ENCODE assay signal across 16 mouse cellular contexts in the genomic region with DNA sequence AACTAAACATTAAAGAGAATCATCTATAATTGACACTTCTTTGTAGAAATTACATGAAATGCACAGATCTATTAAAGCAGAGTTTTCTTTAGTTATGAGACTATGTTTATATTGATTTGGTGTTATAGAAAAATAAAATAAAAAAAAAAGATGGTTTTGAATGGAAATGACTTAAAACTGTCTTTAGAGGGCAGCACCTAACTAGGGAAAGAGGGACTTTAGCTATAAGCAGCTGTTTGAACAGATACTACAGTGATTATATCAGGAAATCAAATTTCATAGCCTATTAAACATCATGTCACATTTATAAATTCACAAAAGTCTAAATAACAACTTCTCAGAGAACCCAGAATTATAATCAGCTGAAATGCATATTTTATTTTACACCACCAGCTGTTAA.
DNase-seq lines count a peak whose midpoint lies in the region; ATAC-seq lines count a peak whose summit lies in the region.
"Had no signal": no experiment of that assay in that cellular context is flagged by ENCODE, and none has a peak within 500 bp of the region (broad histone marks: within the 10 kb centered on the region; RNA-seq: fewer than 3 reads in every experiment).

No protein-coding gene starts in this region.

- H3K9me3 ChIP-seq in hindbrain, embryonic 11.5 days (ENCODE audit: control insufficient read depth, low read length) = no peaks in the 10 kb centered on the region
- no peaks in the 10 kb centered on the region for H3K9me3 ChIP-seq in hindbrain, embryonic 16.5 days (ENCODE audit: control insufficient read depth, low read length)
- H3K9me3 ChIP-seq in neural tube, embryonic 12.5 days = no peaks in the 10 kb centered on the region
- no peaks in the 10 kb centered on the region for H3K9me3 ChIP-seq in forebrain, embryonic 13.5 days (replicated peaks)
- H3K9me3 ChIP-seq: limb, embryonic 12.5 days; megakaryocyte, embryonic 14.5 days; stomach, embryonic 15.5 days had no signal

- H3K4me2 ChIP-seq in hindbrain, embryonic 11.5 days (replicated peaks; ENCODE audit: low read depth, low read length) = no peak overlapping the region
- H3K4me2 ChIP-seq in hindbrain, embryonic 16.5 days (ENCODE audit: low read length) = no peak overlapping the region
- no peak overlapping the region for H3K4me2 ChIP-seq in neural tube, embryonic 12.5 days (replicated peaks)
- no peak overlapping the region for H3K4me2 ChIP-seq in forebrain, embryonic 13.5 days
- H3K4me2 ChIP-seq: limb, embryonic 12.5 days; stomach, embryonic 15.5 days had no signal

- DNase-seq in hindbrain, embryonic 11.5 days (ENCODE audit: low spot score) = no peak
- DNase-seq in neural tube, embryonic 10.5 days (ENCODE audit: extremely low spot score, low spot score) = no peak
- peak; percentile 11 for DNase-seq in telencephalon, adult 2 months (ENCODE audit: low read depth, low spot score)
- DNase-seq in frontal cortex, postnatal 10 days (ENCODE audit: low spot score in 2 of 2) = no peak
- DNase-seq in urinary bladder, postnatal 36 days (ENCODE audit: low spot score in 2 of 2) = no peak
- DNase-seq: cerebellum, adult 9-10 months; heart, postnatal 4 days; kidney, adult 9 months; lung, adult 18-20 months had no signal

- no peaks in the 10 kb centered on the region for H3K27me3 ChIP-seq in hindbrain, embryonic 11.5 days (ENCODE audit: control insufficient read depth, insufficient read depth, low read length)
- H3K27me3 ChIP-seq in hindbrain, embryonic 16.5 days (replicated peaks; ENCODE audit: control insufficient read depth, insufficient read depth, low read length) = no peaks in the 10 kb centered on the region
- H3K27me3 ChIP-seq in neural tube, embryonic 12.5 days (replicated peaks) = no peaks in the 10 kb centered on the region
- H3K27me3 ChIP-seq in forebrain, embryonic 13.5 days = no peaks in the 10 kb centered on the region
- H3K27me3 ChIP-seq: limb, embryonic 12.5 days; megakaryocyte, embryonic 14.5 days; stomach, embryonic 15.5 days had no signal

- peak; percentile 56; the same call in 1 of the 2 replicates for ATAC-seq in hindbrain, embryonic 11.5 days (ENCODE audit: low FRiP score)
- ATAC-seq in hindbrain, embryonic 16.5 days = no peak
- peak; percentile 50; the same call in 1 of the 2 replicates for ATAC-seq in neural tube, embryonic 12.5 days (ENCODE audit: low FRiP score, low read depth)
- peak; percentile 65; the same call in 1 of the 2 replicates for ATAC-seq in forebrain, embryonic 13.5 days
- ATAC-seq: CD4-positive, CD25-positive, alpha-beta regulatory T cell, adult 4 months had no signal

- H3K27ac ChIP-seq in hindbrain, embryonic 11.5 days (ENCODE audit: low read depth, low read length) = no peak overlapping the region
- H3K27ac ChIP-seq in hindbrain, embryonic 16.5 days (ENCODE audit: low read depth, low read length) = no peak overlapping the region
- H3K27ac ChIP-seq in neural tube, embryonic 12.5 days = no peak overlapping the region
- no peak overlapping the region for H3K27ac ChIP-seq in forebrain, embryonic 13.5 days
- H3K27ac ChIP-seq: limb, embryonic 12.5 days; stomach, embryonic 15.5 days had no signal

- H3K36me3 ChIP-seq in hindbrain, embryonic 11.5 days (ENCODE audit: control insufficient read depth, insufficient read depth, low read length) = no peaks in the 10 kb centered on the region
- H3K36me3 ChIP-seq in hindbrain, embryonic 16.5 days (ENCODE audit: control insufficient read depth, insufficient read depth, low read length) = no peaks in the 10 kb centered on the region
- H3K36me3 ChIP-seq in neural tube, embryonic 12.5 days = no peaks in the 10 kb centered on the region
- no peaks in the 10 kb centered on the region for H3K36me3 ChIP-seq in forebrain, embryonic 13.5 days (ENCODE audit: poor library complexity, severe bottlenecking)
- H3K36me3 ChIP-seq: limb, embryonic 12.5 days; stomach, embryonic 15.5 days had no signal

- no peak overlapping the region for H3K9ac ChIP-seq in hindbrain, embryonic 11.5 days (ENCODE audit: low read depth, low read length)
- no peak overlapping the region for H3K9ac ChIP-seq in hindbrain, embryonic 16.5 days (ENCODE audit: low read depth, low read length)
- no peak overlapping the region for H3K9ac ChIP-seq in neural tube, embryonic 12.5 days
- H3K9ac ChIP-seq in forebrain, embryonic 13.5 days = no peak overlapping the region
- H3K9ac ChIP-seq: limb, embryonic 12.5 days; stomach, embryonic 15.5 days had no signal

- no peak overlapping the region for H3K4me3 ChIP-seq in hindbrain, embryonic 11.5 days (ENCODE audit: low read depth, low read length)
- H3K4me3 ChIP-seq in hindbrain, embryonic 16.5 days (ENCODE audit: low read length) = no peak overlapping the region
- no peak overlapping the region for H3K4me3 ChIP-seq in neural tube, embryonic 12.5 days
- no peak overlapping the region for H3K4me3 ChIP-seq in forebrain, embryonic 13.5 days
- H3K4me3 ChIP-seq: limb, embryonic 12.5 days; megakaryocyte, embryonic 14.5 days; stomach, embryonic 15.5 days had no signal

- H3K4me1 ChIP-seq in hindbrain, embryonic 11.5 days (replicated peaks; ENCODE audit: control insufficient read depth, insufficient read depth, low read length) = no peaks in the 10 kb centered on the region
- no peaks in the 10 kb centered on the region for H3K4me1 ChIP-seq in hindbrain, embryonic 16.5 days (ENCODE audit: control insufficient read depth, insufficient read depth, low read depth, low read length)
- H3K4me1 ChIP-seq in neural tube, embryonic 12.5 days = no peaks in the 10 kb centered on the region
- no peaks in the 10 kb centered on the region for H3K4me1 ChIP-seq in forebrain, embryonic 13.5 days
- H3K4me1 ChIP-seq: limb, embryonic 12.5 days; megakaryocyte, embryonic 14.5 days; stomach, embryonic 15.5 days had no signal
